Mouse (Mus musculus): ENCODE measurements around the gene Rnf212b. TPM values are rescaled to one million over a fixed set of nuclear protein-coding genes. Genes with fewer than 3 reads are reported as not detected.

Rnf212b gene
- total RNA-seq, 1 experiment, result 1.9 TPM

GRCm38 (mm10) chr14:54855726-54856125, 41.8 kb downstream of the Rnf212b start:
- no peak for DNase-seq (ENCODE audit: low read depth, low spot score)
- Histone ChIP-seq H3K27ac (ENCODE audit: insufficient read depth, low read depth, low read length, poor library complexity, severe bottlenecking) (no peak overlapping the region), H3K36me3 (ENCODE audit: control insufficient read depth, insufficient read depth, low read length, poor library complexity, severe bottlenecking) (peaks cover 9% of the 10 kb centered on the region), H3K4me1 (ENCODE audit: control insufficient read depth in 2 of 2, insufficient read depth in 2 of 2, low read length in 2 of 2, poor library complexity in 1 of 2) (no peaks in the 10 kb centered on the region), H3K4me3 (ENCODE audit: insufficient read depth in 1 of 2, low read depth in 1 of 2, low read length in 2 of 2, poor library complexity in 1 of 2, severe bottlenecking in 1 of 2) (no peak overlapping the region), H3K9ac (ENCODE audit: insufficient read depth, low read depth, low read length, poor library complexity, severe bottlenecking) (no peak overlapping the region), H3K9me3 (ENCODE audit: control insufficient read depth, insufficient read depth, low read depth, low read length) (no peaks in the 10 kb centered on the region)
- no peak for TF ChIP-seq HCFC1 (IDR thresholded peaks at IDR 0.05; ENCODE audit: borderline replicate concordance, insufficient read depth, low read length)
- no peak for TF ChIP-seq CHD2 (IDR thresholded peaks at IDR 0.05; ENCODE audit: low read depth, low read length)
- TF ChIP-seq MAFK (IDR thresholded peaks at IDR 0.05; ENCODE audit: insufficient read depth, low read depth, low read length), result no peak
- no peak for TF ChIP-seq ZC3H11A (IDR thresholded peaks at IDR 0.05; ENCODE audit: borderline replicate concordance, low read depth, low read length)
- TF ChIP-seq ZNF384 (IDR thresholded peaks at IDR 0.05; ENCODE audit: low read depth, low read length), result no peak
- in situ Hi-C loops (cut with MboI; ENCODE audit: low sequenced_read_pairs in 2 of 2, unreplicated experiment in 2 of 2), result no loop called here

GRCm38 (mm10) chr14:54856703-54857102, 42.8 kb downstream of the Rnf212b start:
- in situ Hi-C loops (cut with MboI; ENCODE audit: low sequenced_read_pairs in 2 of 2, unreplicated experiment in 2 of 2), result no loop called here
- no peak for DNase-seq (ENCODE audit: low read depth, low spot score)
- TF ChIP-seq HCFC1 (IDR thresholded peaks at IDR 0.05; ENCODE audit: borderline replicate concordance, insufficient read depth, low read length) (no peak), MAFK (IDR thresholded peaks at IDR 0.05; ENCODE audit: insufficient read depth, low read depth, low read length) (no peak), ZNF384 (IDR thresholded peaks at IDR 0.05; ENCODE audit: low read depth, low read length) (no peak), ZC3H11A (IDR thresholded peaks at IDR 0.05; ENCODE audit: borderline replicate concordance, low read depth, low read length) (no peak), CHD2 (IDR thresholded peaks at IDR 0.05; ENCODE audit: low read depth, low read length) (no peak)

GRCm38 (mm10) chr14:54857891-54858290, 44.0 kb downstream of the Rnf212b start:
- no peaks in the 10 kb centered on the region for H3K9me3 ChIP-seq (ENCODE audit: control insufficient read depth, insufficient read depth, low read depth, low read length)
- no peak for TF ChIP-seq ZC3H11A (IDR thresholded peaks at IDR 0.05; ENCODE audit: borderline replicate concordance, low read depth, low read length)
- TF ChIP-seq HCFC1 (IDR thresholded peaks at IDR 0.05; ENCODE audit: borderline replicate concordance, insufficient read depth, low read length), result no peak
- TF ChIP-seq ZNF384 (IDR thresholded peaks at IDR 0.05; ENCODE audit: low read depth, low read length), result no peak
- no peak for TF ChIP-seq MAFK (IDR thresholded peaks at IDR 0.05; ENCODE audit: insufficient read depth, low read depth, low read length)
- TF ChIP-seq CHD2 (IDR thresholded peaks at IDR 0.05; ENCODE audit: low read depth, low read length), result no peak
- in situ Hi-C loops (cut with MboI; ENCODE audit: low sequenced_read_pairs in 2 of 2, unreplicated experiment in 2 of 2), result no loop called here
- peaks cover 9% of the 10 kb centered on the region for H3K36me3 ChIP-seq (ENCODE audit: control insufficient read depth, insufficient read depth, low read length, poor library complexity, severe bottlenecking)
- no peak overlapping the region for H3K9ac ChIP-seq (ENCODE audit: insufficient read depth, low read depth, low read length, poor library complexity, severe bottlenecking)
- no peak for DNase-seq (ENCODE audit: low read depth, low spot score)
- H3K27ac ChIP-seq (ENCODE audit: insufficient read depth, low read depth, low read length, poor library complexity, severe bottlenecking), result no peak overlapping the region
- H3K4me3 ChIP-seq (ENCODE audit: insufficient read depth in 1 of 2, low read depth in 1 of 2, low read length in 2 of 2, poor library complexity in 1 of 2, severe bottlenecking in 1 of 2), result no peak overlapping the region
- no peaks in the 10 kb centered on the region for H3K4me1 ChIP-seq (ENCODE audit: control insufficient read depth in 2 of 2, insufficient read depth in 2 of 2, low read length in 2 of 2, poor library complexity in 1 of 2)

More at GRCm38 (mm10) chr14:54856703-54857102, 42.8 kb downstream of the Rnf212b start:
- H3K4me3 ChIP-seq (ENCODE audit: insufficient read depth in 1 of 2, low read depth in 1 of 2, low read length in 2 of 2, poor library complexity in 1 of 2, severe bottlenecking in 1 of 2), result no peak overlapping the region
- no peak overlapping the region for H3K27ac ChIP-seq (ENCODE audit: insufficient read depth, low read depth, low read length, poor library complexity, severe bottlenecking)
- H3K36me3 ChIP-seq (ENCODE audit: control insufficient read depth, insufficient read depth, low read length, poor library complexity, severe bottlenecking), result peaks cover 9% of the 10 kb centered on the region
- H3K9ac ChIP-seq (ENCODE audit: insufficient read depth, low read depth, low read length, poor library complexity, severe bottlenecking), result no peak overlapping the region
- no peaks in the 10 kb centered on the region for H3K4me1 ChIP-seq (ENCODE audit: control insufficient read depth in 2 of 2, insufficient read depth in 2 of 2, low read length in 2 of 2, poor library complexity in 1 of 2)
- H3K9me3 ChIP-seq (ENCODE audit: control insufficient read depth, insufficient read depth, low read depth, low read length), result no peaks in the 10 kb centered on the region

GRCm38 (mm10) chr14:54860511-54860910, 46.6 kb downstream of the Rnf212b start:
- in situ Hi-C loops (cut with MboI; ENCODE audit: low sequenced_read_pairs in 2 of 2, unreplicated experiment in 2 of 2), result no loop called here
- no peak for DNase-seq (ENCODE audit: low read depth, low spot score)
- Histone ChIP-seq H3K36me3 (ENCODE audit: control insufficient read depth, insufficient read depth, low read length, poor library complexity, severe bottlenecking) (peaks cover 9% of the 10 kb centered on the region), H3K27ac (ENCODE audit: insufficient read depth, low read depth, low read length, poor library complexity, severe bottlenecking) (no peak overlapping the region), H3K9ac (ENCODE audit: insufficient read depth, low read depth, low read length, poor library complexity, severe bottlenecking) (no peak overlapping the region), H3K4me3 (ENCODE audit: insufficient read depth in 1 of 2, low read depth in 1 of 2, low read length in 2 of 2, poor library complexity in 1 of 2, severe bottlenecking in 1 of 2) (no peak overlapping the region), H3K4me1 (ENCODE audit: control insufficient read depth in 2 of 2, insufficient read depth in 2 of 2, low read length in 2 of 2, poor library complexity in 1 of 2) (no peaks in the 10 kb centered on the region), H3K9me3 (ENCODE audit: control insufficient read depth, insufficient read depth, low read depth, low read length) (no peaks in the 10 kb centered on the region)
- 0 out of 2 replicates have a peak, but pooled peaks have one; percentile 5 for TF ChIP-seq ZC3H11A (IDR thresholded peaks at IDR 0.05; ENCODE audit: borderline replicate concordance, low read depth, low read length)
- no peak for TF ChIP-seq HCFC1 (IDR thresholded peaks at IDR 0.05; ENCODE audit: borderline replicate concordance, insufficient read depth, low read length)

Data from ES-E14 (cell line).